Mouse (Mus musculus) neural tube, embryonic 11.5 days (tissue): Measurements from ENCODE around the gene Trir. TPM values are rescaled to one million over a fixed set of nuclear protein-coding genes. Genes with fewer than 3 reads are reported as not detected.

Experiments
- ATAC-seq: fragments of 200-750 bp; cut with Nextera tagmentation; 2 replicates; pipeline ENCODE4 v1.8.0; 2017; ENCODE audit warnings: moderate number of reproducible peaks, mild to moderate bottlenecking, moderate TSS enrichment, moderate library complexity; ENCODE audit not compliant: insufficient read depth, low FRiP score, low TSS enrichment
- DNase-seq: peaks from one replicate; pipeline ENCODE4 v3.0.0-alpha.2; 2015; ENCODE audit warnings: low spot score
- H3K27ac ChIP-seq: fragments of 300-500 bp; sonication (generic); 2 replicates; pipeline ENCODE4 v1.5.1; 2014; ENCODE audit warnings: low read depth, mild to moderate bottlenecking, low read length
- H3K27me3 ChIP-seq: fragments of 300-500 bp; sonication (generic); 2 replicates; pipeline ENCODE4 v1.6.1; 2014; ENCODE audit warnings: mild to moderate bottlenecking, low read length, mixed read lengths; ENCODE audit not compliant: control insufficient read depth, insufficient read depth
- H3K36me3 ChIP-seq: fragments of 300-500 bp; sonication (generic); 2 replicates; pipeline ENCODE4 v1.6.1; 2014; ENCODE audit warnings: mild to moderate bottlenecking, low read length, moderate library complexity, mixed read lengths; ENCODE audit not compliant: control insufficient read depth, insufficient read depth
- H3K4me1 ChIP-seq: fragments of 300-500 bp; sonication (generic); 2 replicates; pipeline ENCODE4 v1.6.1; 2014; ENCODE audit warnings: low read length, mixed read lengths; ENCODE audit not compliant: control insufficient read depth, insufficient read depth
- H3K4me2 ChIP-seq: fragments of 300-500 bp; sonication (generic); 2 replicates; pipeline ENCODE4 v1.6.1; 2014; ENCODE audit warnings: low read depth, mild to moderate bottlenecking, moderate library complexity
- H3K4me3 ChIP-seq: fragments of 300-500 bp; sonication (generic); 2 replicates; pipeline ENCODE4 v1.5.1; 2014; ENCODE audit warnings: low read depth, low read length
- H3K9ac ChIP-seq: fragments of 300-500 bp; sonication (generic); 2 replicates; pipeline ENCODE4 v1.6.1; 2014; ENCODE audit warnings: mild to moderate bottlenecking, low read length
- H3K9me3 ChIP-seq: fragments of 300-500 bp; sonication (generic); 2 replicates; pipeline ENCODE4 v1.6.1; 2016; ENCODE audit warnings: low read length; ENCODE audit not compliant: control insufficient read depth
- WGBS: fragments of 180-500 bp; shearing (Covaris S2); extraction: QIAGEN DNeasy Blood & Tissue Kit; methylation state at CpG from one replicate; pipeline ENCODE4 v1.1.7; 2014; 5-methylcytosine and 5-hydroxymethylcytosine counted together
- polyA plus RNA-seq: library from polyadenylated mRNA; unstranded; fragments of >200 nt; fragmentation: Nextera tagmentation; extraction: Ambion mirVana; gene quantifications from 2 replicates; pipeline ENCODE4 v1.2.1, GENCODE M21; 2014

The Trir gene
- polyA plus RNA-seq, 1 experiment from 2014 or later = 158 TPM

- Histone ChIP-seq H3K4me1 (peaks cover 9% of the 10 kb centered on the region), H3K4me2 (peak within 1 kb of the TSS; percentile 97), H3K27me3 (peaks cover 10% of the 10 kb centered on the region), H3K9me3 (no peaks in the 10 kb centered on the region), H3K9ac (peak within 1 kb of the TSS; percentile 68), H3K4me3 (peak within 1 kb of the TSS; percentile 56), H3K27ac (no peak within 1 kb of the TSS), H3K36me3 (no peaks in the 10 kb centered on the region)
- ATAC-seq (peak; percentile 89), DNase-seq (peak; percentile 97)
- WGBS = 0% methylated on average over 26 of the region's 28 CpGs
These were observed 36.3 kb upstream of the Trir start, which contains the start of gene Hook2 for GRCm38 (mm10) chr8:84990349-84990748. Gene Hook2, plus strand, starts transcription at chr8:84990603.

GRCm38 (mm10) chr8:84990836-84991235 lies 35.8 kb upstream of the Trir start:
- Histone ChIP-seq H3K9me3 (no peaks in the 10 kb centered on the region), H3K4me2 (peak overlapping the region; percentile 97), H3K36me3 (no peaks in the 10 kb centered on the region), H3K9ac (peak overlapping the region; percentile 63), H3K4me1 (peaks cover 5% of the 10 kb centered on the region; the same call in 1 of the 2 replicates), H3K27ac (no peak overlapping the region), H3K4me3 (peak overlapping the region; percentile 56), H3K27me3 (peaks cover 14% of the 10 kb centered on the region)
- ATAC-seq = peak; percentile 51
- 3% methylated on average over 15 of the region's 15 CpGs for WGBS
- DNase-seq = peak; percentile 16

GRCm38 (mm10) chr8:84994375-84994774 lies 32.2 kb upstream of the Trir start:
- Histone ChIP-seq H3K4me1 (peaks cover 6% of the 10 kb centered on the region; the same call in 1 of the 2 replicates), H3K9ac (no peak overlapping the region), H3K27ac (no peak overlapping the region), H3K4me2 (no peak overlapping the region), H3K9me3 (no peaks in the 10 kb centered on the region), H3K36me3 (no peaks in the 10 kb centered on the region), H3K27me3 (peaks cover 7% of the 10 kb centered on the region; the same call in 1 of the 2 replicates), H3K4me3 (no peak overlapping the region)
- WGBS = 95% methylated on average over 9 of the region's 9 CpGs
- ATAC-seq (no peak), DNase-seq (no peak)

- DNase-seq (peak; percentile 29), ATAC-seq (no peak)
- no peak overlapping the region for H3K27ac ChIP-seq
- H3K27me3 ChIP-seq = peaks cover 7% of the 10 kb centered on the region; the same call in 1 of the 2 replicates
- no peak overlapping the region for H3K4me2 ChIP-seq
- H3K4me3 ChIP-seq = no peak overlapping the region
- WGBS = 26% methylated on average over 25 of the region's 25 CpGs
- H3K9ac ChIP-seq = no peak overlapping the region
- H3K4me1 ChIP-seq = peaks cover 4% of the 10 kb centered on the region; the same call in 1 of the 2 replicates
- H3K36me3 ChIP-seq = no peaks in the 10 kb centered on the region
- H3K9me3 ChIP-seq = no peaks in the 10 kb centered on the region
These were observed 30.9 kb upstream of the Trir start for GRCm38 (mm10) chr8:84995680-84996079.

GRCm38 (mm10) chr8:84996978-84997377 lies 29.6 kb upstream of the Trir start:
- H3K27me3 ChIP-seq = peaks cover 7% of the 10 kb centered on the region; the same call in 1 of the 2 replicates
- H3K9ac ChIP-seq = no peak overlapping the region; the same call in 1 of the 2 replicates
- ATAC-seq (no peak), DNase-seq (no peak)
- H3K36me3 ChIP-seq = no peaks in the 10 kb centered on the region
- WGBS = 83% methylated on average over 5 of the region's 5 CpGs
- no peak overlapping the region for H3K4me2 ChIP-seq
- no peaks in the 10 kb centered on the region for H3K9me3 ChIP-seq
- peaks cover 2% of the 10 kb centered on the region; the same call in 1 of the 2 replicates for H3K4me1 ChIP-seq
- H3K4me3 ChIP-seq = no peak overlapping the region
- H3K27ac ChIP-seq = no peak overlapping the region

GRCm38 (mm10) chr8:84997649-84998295 lies 28.9 kb upstream of the Trir start:
- H3K27ac ChIP-seq = no peak overlapping the region
- H3K4me1 ChIP-seq = peaks cover 2% of the 10 kb centered on the region; the same call in 1 of the 2 replicates
- peaks cover 7% of the 10 kb centered on the region; the same call in 1 of the 2 replicates for H3K27me3 ChIP-seq
- ATAC-seq (peak; percentile 87), DNase-seq (peak; percentile 91)
- no peaks in the 10 kb centered on the region for H3K36me3 ChIP-seq
- H3K9me3 ChIP-seq = no peaks in the 10 kb centered on the region
- H3K4me3 ChIP-seq = no peak overlapping the region; the same call in 1 of the 2 replicates
- H3K4me2 ChIP-seq = peak overlapping the region; percentile 25
- WGBS = 8% methylated on average over 19 of the region's 19 CpGs
- peak overlapping the region; percentile 47 for H3K9ac ChIP-seq

GRCm38 (mm10) chr8:85007686-85008085 lies 18.9 kb upstream of the Trir start:
- no peak overlapping the region for H3K4me3 ChIP-seq
- 17% methylated on average over 25 of the region's 25 CpGs for WGBS
- no peaks in the 10 kb centered on the region for H3K4me1 ChIP-seq
- H3K9ac ChIP-seq = no peak overlapping the region
- H3K4me2 ChIP-seq = no peak overlapping the region
- H3K27ac ChIP-seq = no peak overlapping the region
- ATAC-seq (no peak), DNase-seq (peak; percentile 41)
- no peaks in the 10 kb centered on the region for H3K9me3 ChIP-seq
- peaks cover 22% of the 10 kb centered on the region for H3K27me3 ChIP-seq
- H3K36me3 ChIP-seq = no peaks in the 10 kb centered on the region

GRCm38 (mm10) chr8:85011242-85011641 lies 15.4 kb upstream of the Trir start:
- no peak overlapping the region for H3K4me2 ChIP-seq
- H3K4me3 ChIP-seq = no peak overlapping the region
- no peaks in the 10 kb centered on the region for H3K9me3 ChIP-seq
- no peaks in the 10 kb centered on the region for H3K4me1 ChIP-seq
- ATAC-seq = no peak
- H3K9ac ChIP-seq = no peak overlapping the region
- no peak overlapping the region for H3K27ac ChIP-seq
- DNase-seq = no peak
- H3K27me3 ChIP-seq = peaks cover 31% of the 10 kb centered on the region
- WGBS = 20% methylated on average over 28 of the region's 28 CpGs
- H3K36me3 ChIP-seq = no peaks in the 10 kb centered on the region
